Mouse (Mus musculus): ENCODE results near the gene Ddx28. TPM values are rescaled to one million over a fixed set of nuclear protein-coding genes. Genes with fewer than 3 reads are reported as not detected.

Gene Ddx28
- total RNA-seq, 2 experiments from 2014 or later = 14.1 to 14.9 TPM

DNA sequence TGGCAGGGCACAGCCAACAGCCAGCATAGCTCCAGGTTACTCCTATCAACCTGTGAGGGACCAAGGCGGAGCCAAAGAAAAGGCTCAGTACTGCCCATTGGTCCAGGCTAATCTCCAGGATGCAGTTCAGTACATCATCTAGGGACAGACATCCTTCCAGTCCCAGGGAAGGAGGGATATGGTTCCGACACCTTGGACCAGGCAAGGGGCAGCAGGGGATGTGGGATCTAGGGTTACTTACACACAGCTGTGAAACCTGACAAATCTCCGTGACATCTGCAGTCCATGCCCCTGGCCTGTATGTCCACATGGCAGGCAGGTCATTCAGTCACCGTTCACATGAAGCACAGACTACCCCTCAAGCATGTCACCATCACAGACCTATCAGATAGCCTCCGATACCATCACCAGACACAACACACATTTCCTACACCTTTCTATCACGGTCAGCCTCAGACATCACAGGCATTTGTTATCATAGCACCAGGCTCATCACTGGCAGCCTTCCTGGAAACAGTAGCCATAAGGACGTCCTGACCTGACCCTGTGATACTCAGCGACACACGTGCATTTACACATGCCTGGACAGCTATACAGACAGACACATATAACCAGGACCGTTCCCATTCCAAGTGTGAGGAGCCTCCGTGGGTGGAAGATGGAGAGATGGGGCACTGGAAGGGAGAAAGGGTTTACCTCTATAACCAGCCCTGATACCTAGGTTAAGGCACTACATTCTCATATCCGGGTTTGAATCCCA lies 47.0 kb downstream of the Ddx28 start:
- no peak for TF ChIP-seq CTCF (IDR thresholded peaks at IDR 0.05)
- H3K4me3 ChIP-seq = peak overlapping the region; percentile 70
- intact Hi-C loops (cut with DNase I) = no loop called here
- no peak for DNase-seq (ENCODE audit: extremely low spot score in 1 of 2, low spot score in 2 of 2)
- no peak overlapping the region; the same call in 1 of the 2 replicates for H3K27ac ChIP-seq

DNA sequence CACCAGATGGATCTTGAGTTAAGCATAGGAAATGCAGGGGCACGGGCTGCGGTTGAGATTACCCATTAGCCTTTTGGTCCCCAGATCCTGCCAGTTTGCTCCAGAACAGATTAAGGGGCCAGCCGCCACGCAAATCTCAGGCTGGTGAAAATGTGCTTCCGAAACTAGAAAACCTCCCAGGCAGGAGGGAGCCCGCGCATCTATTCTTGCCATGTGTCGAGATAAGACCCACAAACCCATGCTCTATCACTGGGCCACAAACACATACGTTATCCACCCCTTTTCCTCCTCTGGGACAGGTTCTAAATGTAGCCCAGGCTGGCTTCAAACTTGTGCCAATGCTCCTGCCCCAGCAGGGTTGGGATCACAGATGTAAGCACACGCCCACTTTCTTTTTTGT lies 50.1 kb downstream of the Ddx28 start:
- DNase-seq (ENCODE audit: extremely low spot score in 1 of 2, low spot score in 2 of 2) = no peak
- no peak overlapping the region for H3K4me3 ChIP-seq
- H3K27ac ChIP-seq = no peak overlapping the region
- intact Hi-C loops (cut with DNase I) = no loop called here
- TF ChIP-seq CTCF (IDR thresholded peaks at IDR 0.05) = no peak

- Histone ChIP-seq H3K4me3 (no peak overlapping the region), H3K27ac (no peak overlapping the region)
- TF ChIP-seq CTCF (IDR thresholded peaks at IDR 0.05) = no peak
- no peak for DNase-seq (ENCODE audit: extremely low spot score in 1 of 2, low spot score in 2 of 2)
- intact Hi-C loops (cut with DNase I) = no loop called here
These were observed 50.6 kb downstream of the Ddx28 start for GRCm38 (mm10) chr8:105961101-105961500.

Other genes with a start within 250 kb of the Ddx28 start
- 10 to 100 TPM; 23.7 to 25.2 TPM for gene Ranbp10, start 184.5 kb downstream of the Ddx28 start, total RNA-seq (2021)
- under 1 TPM in 1 of 2 experiments, not detected in 1; 0.44 TPM for gene Tsnaxip1, start 184.2 kb downstream of the Ddx28 start, total RNA-seq (2021)
- gene Cenpt, start 158.6 kb downstream of the Ddx28 start, total RNA-seq (2021) = 10 to 100 TPM; 16.8 to 17.6 TPM
- gene Thap11, start 156.8 kb downstream of the Ddx28 start, total RNA-seq (2021) = 10 to 100 TPM; 38.1 to 41.0 TPM
- 10 to 100 TPM; 29.4 to 32.8 TPM for gene Nutf2, start 151.3 kb downstream of the Ddx28 start, total RNA-seq (2021)
- gene Edc4, start 131.0 kb downstream of the Ddx28 start, total RNA-seq (2021) = 10 to 100 TPM; 64.4 to 68.5 TPM
- 1 to 10 TPM; 3.5 to 3.7 TPM for gene Nrn1l, start 118.3 kb downstream of the Ddx28 start, total RNA-seq (2021)
- gene Pskh1, start 111.4 kb downstream of the Ddx28 start, total RNA-seq (2021) = 1 to 10 TPM; 6.6 to 8.7 TPM
- 1 to 10 TPM; 1.5 to 2.6 TPM for gene Ctrl, start 78.0 kb downstream of the Ddx28 start, total RNA-seq (2021)
- 10 to 100 TPM; 90.3 to 91.9 TPM for gene Psmb10, start 73.4 kb downstream of the Ddx28 start, total RNA-seq (2021)
- gene Lcat, start 68.5 kb downstream of the Ddx28 start, total RNA-seq (2021) = 10 to 100 TPM; 25.3 to 25.8 TPM
- 10 to 100 TPM; 18.2 to 19.8 TPM for gene Slc12a4, start 45.8 kb downstream of the Ddx28 start, total RNA-seq (2021)
- gene Dpep3, start 32.5 kb downstream of the Ddx28 start, total RNA-seq (2021) = not detected
- 10 to 100 TPM; 19.7 to 21.9 TPM for gene Dus2, start 20.5 kb downstream of the Ddx28 start, total RNA-seq (2021)
- gene Dpep2nb, start 5.9 kb downstream of the Ddx28 start, total RNA-seq (2021) = not detected
- 10 to 100 TPM; 12.1 to 13.4 TPM for gene Nfatc3, start 47.0 kb upstream of the Ddx28 start, total RNA-seq (2021)
- gene Esrp2, start 125.1 kb upstream of the Ddx28 start, total RNA-seq (2021) = under 1 TPM in 1 of 2 experiments, not detected in 1; 0.41 TPM
- 10 to 100 TPM; 24.4 to 24.8 TPM for gene Pla2g15, start 138.5 kb upstream of the Ddx28 start, total RNA-seq (2021)
- 10 to 100 TPM; 24.9 to 26.5 TPM for gene Slc7a6, start 157.0 kb upstream of the Ddx28 start, total RNA-seq (2021)
- gene Slc7a6os, start 199.1 kb upstream of the Ddx28 start, total RNA-seq (2021) = 10 to 100 TPM; 28.5 to 29.4 TPM
- 10 to 100 TPM; 36.5 to 39.4 TPM for gene Prmt7, start 199.1 kb upstream of the Ddx28 start, total RNA-seq (2021)

Data from left cerebral cortex, adult 2 months (tissue).